19 mouse cellular contexts compared by ENCODE assay signal in the genomic region with DNA sequence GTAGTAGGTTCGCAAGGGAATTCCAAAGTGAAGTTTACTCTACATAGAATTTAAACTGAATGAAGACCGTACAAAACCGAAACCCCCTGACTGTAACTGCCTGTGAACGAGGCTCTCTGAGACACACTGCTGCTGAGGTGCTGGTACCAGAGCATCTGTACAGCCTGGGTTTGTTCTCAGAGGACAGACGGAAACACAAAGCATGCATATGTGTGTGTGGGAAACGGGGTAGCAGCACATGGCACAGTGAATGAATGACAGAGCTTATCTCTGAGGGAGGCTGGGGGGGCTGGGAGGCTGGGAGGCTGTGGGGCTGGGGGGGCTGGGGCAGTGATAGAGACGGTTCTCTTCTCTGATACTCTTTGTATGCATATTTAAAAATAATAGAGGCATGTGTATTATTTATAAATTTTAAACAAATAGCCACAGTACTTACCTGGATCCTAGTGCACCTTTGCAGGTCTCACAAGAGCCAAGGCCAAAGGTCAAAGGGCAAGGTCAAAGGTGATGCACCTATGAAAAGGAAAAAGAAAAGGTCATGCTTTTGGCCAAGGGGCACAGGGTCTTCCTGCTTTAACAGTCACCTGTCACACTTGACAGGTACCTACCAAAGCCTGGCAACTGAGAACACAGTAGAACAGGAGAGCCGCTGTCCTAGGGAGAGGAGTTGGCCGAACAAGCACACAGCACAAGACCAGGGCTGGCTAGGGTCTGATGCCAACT.
"Had no signal": no experiment of that assay in that cellular context is flagged by ENCODE, and none has a peak within 500 bp of the region (broad histone marks: within the 10 kb centered on the region; RNA-seq: fewer than 3 reads in every experiment).

No protein-coding gene starts in this region.

- H3K27ac ChIP-seq: left cerebral cortex, adult 2 months; liver, embryonic 13.5 days; midbrain, embryonic 13.5 days; neural tube, embryonic 13.5 days; stomach, postnatal 0 days had no signal

- ATAC-seq: intestine, postnatal 0 days; midbrain, embryonic 13.5 days; midbrain, embryonic 16.5 days had no signal

- H3K9ac ChIP-seq: liver, embryonic 13.5 days; lung, embryonic 14.5 days; midbrain, embryonic 13.5 days; neural tube, embryonic 13.5 days had no signal

- H3K36me3 ChIP-seq: liver, embryonic 13.5 days; midbrain, embryonic 10.5 days; midbrain, embryonic 13.5 days had no signal

- DNase-seq: kidney, postnatal 14 days; kidney, postnatal 4 days; liver, embryonic 13.5 days; lung, embryonic 14.5 days; lung, postnatal 10 days; lung, postnatal 36 days; retina, postnatal 1 day; thymus, adult 2 months; thymus, postnatal 14 days; thymus, postnatal 4 days had no signal

- H3K4me3 ChIP-seq: left cerebral cortex, adult 2 months; liver, embryonic 13.5 days; megakaryocyte, embryonic 14.5 days; midbrain, embryonic 10.5 days; midbrain, embryonic 13.5 days; myocyte; neural tube, embryonic 13.5 days had no signal

- H3K27me3 ChIP-seq: liver, embryonic 13.5 days; neural tube, embryonic 13.5 days had no signal

- H3K4me2 ChIP-seq: liver, embryonic 13.5 days; lung, embryonic 14.5 days; midbrain, embryonic 13.5 days; neural tube, embryonic 13.5 days had no signal

- H3K9me3 ChIP-seq: liver, embryonic 13.5 days; midbrain, embryonic 10.5 days; midbrain, embryonic 13.5 days; neural tube, embryonic 13.5 days had no signal
